Mouse (Mus musculus) forebrain, embryonic 12.5 days (tissue): ENCODE measurements at regions not wholly inside any gene's neighbourhood (a gene's known extent, or its start where the extent isn't known, plus 50 kb on each side); places are given as distances from the start of the nearest gene placed in this dataset. TPM values are rescaled to one million over a fixed set of nuclear protein-coding genes. Genes with fewer than 3 reads are reported as not detected.

ENCODE experiments used
- ATAC-seq: fragments of 200-750 bp; cut with Nextera tagmentation; 2 replicates; pipeline ENCODE4 v1.8.0; 2017; ENCODE audit warnings: moderate TSS enrichment; ENCODE audit not compliant: low FRiP score
- H3K27ac ChIP-seq: fragments of 300-500 bp; sonication (generic); 2 replicates; pipeline ENCODE4 v1.5.1; 2016; ENCODE audit warnings: mild to moderate bottlenecking
- H3K27me3 ChIP-seq: fragments of 300-500 bp; sonication (generic); 2 replicates; pipeline ENCODE4 v1.6.1; 2016; ENCODE audit warnings: mild to moderate bottlenecking
- H3K36me3 ChIP-seq: fragments of 300-500 bp; sonication (generic); replicated peaks from 2 replicates; pipeline ENCODE4 v1.6.1; 2016; ENCODE audit warnings: mild to moderate bottlenecking
- H3K4me1 ChIP-seq: fragments of 300-500 bp; sonication (generic); 2 replicates; pipeline ENCODE4 v1.6.1; 2016
- H3K4me2 ChIP-seq: fragments of 300-500 bp; sonication (generic); 2 replicates; pipeline ENCODE4 v1.6.1; 2016; ENCODE audit warnings: mild to moderate bottlenecking, moderate library complexity
- H3K4me3 ChIP-seq: fragments of 300-500 bp; sonication (generic); replicated peaks from 2 replicates; pipeline ENCODE4 v1.5.1; 2016; ENCODE audit warnings: mild to moderate bottlenecking
- H3K9ac ChIP-seq: fragments of 300-500 bp; sonication (generic); 2 replicates; pipeline ENCODE4 v1.6.1; 2016; ENCODE audit warnings: mild to moderate bottlenecking
- H3K9me3 ChIP-seq: fragments of 300-500 bp; sonication (generic); 2 replicates; pipeline ENCODE4 v1.6.1; 2016
- WGBS: fragments of 180-500 bp; shearing (Covaris S2); methylation state at CpG from one replicate; pipeline ENCODE4 v1.1.7; 2016; 5-methylcytosine and 5-hydroxymethylcytosine counted together
- microRNA-seq: library from miRNA; unstranded; fragments of <30 nt; microRNA quantifications from one replicate; pipeline ENCODE4, GENCODE M21; 2017

DNA sequence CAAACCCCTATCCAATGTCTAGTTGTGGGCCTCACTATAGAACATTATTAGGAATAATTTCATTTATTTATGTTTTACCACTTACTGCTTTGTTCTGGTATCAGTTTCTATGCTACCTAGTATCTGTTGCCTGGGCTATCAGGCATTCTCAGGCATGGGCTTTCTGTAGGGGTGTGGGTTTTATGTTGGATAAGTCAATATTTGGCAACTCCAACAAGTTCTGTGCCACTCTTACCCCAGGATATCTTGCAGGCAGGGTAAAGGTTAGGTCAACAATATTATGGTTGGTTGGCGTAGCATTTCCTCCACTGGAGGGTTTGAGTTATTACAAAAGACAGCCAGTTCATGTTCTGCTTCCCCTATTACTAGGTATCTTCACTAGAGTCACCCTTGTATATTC, 65.8 kb downstream of the Smim10l1 start:
- no peak overlapping the region for H3K4me2 ChIP-seq
- no peak overlapping the region for H3K9ac ChIP-seq
- H3K9me3 ChIP-seq: no peaks in the 10 kb centered on the region
- H3K27me3 ChIP-seq: no peaks in the 10 kb centered on the region
- H3K4me1 ChIP-seq: no peaks in the 10 kb centered on the region
- no peaks in the 10 kb centered on the region for H3K36me3 ChIP-seq
- WGBS: 77% methylated on average over 1 of the region's 1 CpGs
- no peak overlapping the region for H3K4me3 ChIP-seq
- no peak for ATAC-seq
- no peak overlapping the region for H3K27ac ChIP-seq

DNA sequence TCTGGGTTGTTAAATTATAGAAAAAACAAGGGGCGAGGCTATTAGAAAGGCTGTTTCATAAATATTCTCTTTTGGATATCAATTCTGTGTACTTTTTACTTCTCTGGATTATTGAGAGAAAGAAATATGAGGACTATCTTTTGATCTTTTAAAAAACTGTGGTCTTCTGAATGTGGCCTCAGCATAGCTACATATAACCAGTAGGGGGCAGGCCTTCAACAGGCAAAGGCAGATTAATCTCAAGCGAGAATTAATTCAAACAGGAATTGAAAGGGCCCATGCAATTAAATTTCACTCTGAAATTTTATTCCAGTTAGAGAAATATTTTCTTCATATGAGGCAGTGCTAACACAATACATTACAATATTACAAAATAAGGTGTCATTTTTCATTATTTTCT, 66.6 kb downstream of the Smim10l1 start:
- no peaks in the 10 kb centered on the region for H3K9me3 ChIP-seq
- H3K27ac ChIP-seq: no peak overlapping the region
- WGBS: 56% methylated on average over 2 of the region's 2 CpGs
- no peaks in the 10 kb centered on the region for H3K4me1 ChIP-seq
- H3K4me3 ChIP-seq: no peak overlapping the region
- H3K27me3 ChIP-seq: no peaks in the 10 kb centered on the region
- no peak overlapping the region for H3K4me2 ChIP-seq
- H3K9ac ChIP-seq: no peak overlapping the region
- ATAC-seq: no peak
- H3K36me3 ChIP-seq: no peaks in the 10 kb centered on the region

- ATAC-seq: peak; percentile 74; the same call in 1 of the 2 replicates
- Histone ChIP-seq H3K4me2 (no peak overlapping the region), H3K4me3 (no peak overlapping the region), H3K27me3 (no peaks in the 10 kb centered on the region), H3K9ac (no peak overlapping the region), H3K4me1 (no peaks in the 10 kb centered on the region), H3K27ac (no peak overlapping the region), H3K36me3 (no peaks in the 10 kb centered on the region), H3K9me3 (no peaks in the 10 kb centered on the region)
- 7% methylated on average over 3 of the region's 3 CpGs for WGBS
Measured at GRCm38 (mm10) chr6:133206173-133206572, 85.8 kb upstream of the 5530400C23Rik start.

Small RNAs in the stretch of these regions (microRNA-seq; reads per million reads assigned to microRNA genes)
- gene Gm23403: not detected
- not detected for gene Gm25019
